Mouse (Mus musculus) brain, embryonic 14.5 days (tissue): ENCODE data around the gene Smim14. TPM values are rescaled to one million over a fixed set of nuclear protein-coding genes. Genes with fewer than 3 reads are reported as not detected.

Experiments
- DNase-seq: peaks from one replicate; pipeline ENCODE4 v3.0.0-alpha.2; 2011; ENCODE audit warnings: low read depth
- CTCF ChIP-seq: fragments of 200-500 bp; IDR thresholded peaks from 2 replicates; pipeline ENCODE4 v1.5.1; 2012; ENCODE audit warnings: inconsistent platforms, mild to moderate bottlenecking, moderate library complexity, borderline replicate concordance; ENCODE audit not compliant: insufficient read depth, insufficient read length; ENCODE audit errors: extremely low read depth
- POLR2A ChIP-seq: fragments of 200-500 bp; IDR thresholded peaks from 2 replicates; pipeline ENCODE4 v1.6.1; 2012; ENCODE audit warnings: mild to moderate bottlenecking, inconsistent platforms, borderline replicate concordance; ENCODE audit not compliant: poor library complexity, insufficient read depth, insufficient read length, severe bottlenecking; ENCODE audit errors: extremely low read depth
- polyA plus RNA-seq: library from polyadenylated mRNA; depleted of rRNA; stranded (reverse); fragments of >200 nt; gene quantifications from 2 replicates; pipeline ENCODE4 v1.2.3, GENCODE M21; 2012; rRNA removed

The Smim14 gene
- polyA plus RNA-seq, 1 experiment: 119 TPM

DNA sequence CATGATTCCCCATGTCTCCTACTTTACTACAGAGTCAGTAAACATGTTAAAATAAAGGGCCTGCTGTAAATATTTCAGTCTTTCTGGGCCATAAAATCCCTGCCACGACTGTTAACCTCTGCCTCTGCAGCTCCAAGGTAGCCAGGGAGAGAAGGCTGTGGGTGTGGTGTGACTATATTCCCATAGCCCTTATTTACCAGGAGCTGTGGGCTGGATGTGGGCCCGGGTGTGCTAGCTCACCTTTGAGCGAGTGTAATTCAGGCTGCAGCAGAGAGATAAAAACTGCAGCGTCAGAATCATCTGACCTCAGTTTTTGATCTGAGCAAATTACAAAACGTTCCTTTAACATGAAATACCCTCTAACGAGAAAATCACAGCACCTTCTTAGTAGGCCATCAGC is 116.2 kb downstream of the Smim14 start:
- no peak for DNase-seq
- TF ChIP-seq POLR2A (no peak), CTCF (no peak)

DNA sequence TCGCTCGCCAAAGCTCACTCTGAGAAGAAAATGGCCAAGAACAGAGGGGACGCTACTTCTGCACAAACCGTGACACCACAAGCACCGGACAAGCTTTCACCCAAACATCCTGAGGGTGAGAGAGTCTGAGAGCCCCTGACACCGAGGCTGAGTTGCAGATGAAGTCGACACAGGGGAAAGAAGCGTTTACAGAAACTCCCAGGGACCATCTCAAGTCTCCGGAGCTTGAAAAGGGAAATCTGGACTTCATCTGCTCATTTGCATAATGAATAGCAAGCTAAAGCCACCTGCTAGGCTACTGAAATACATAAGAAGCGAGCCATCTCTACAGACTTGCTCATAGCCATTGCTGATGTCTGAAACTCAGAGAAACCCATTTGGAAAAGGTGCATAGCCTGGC is 117.8 kb downstream of the Smim14 start:
- no peak for DNase-seq
- no peak for TF ChIP-seq POLR2A

DNA sequence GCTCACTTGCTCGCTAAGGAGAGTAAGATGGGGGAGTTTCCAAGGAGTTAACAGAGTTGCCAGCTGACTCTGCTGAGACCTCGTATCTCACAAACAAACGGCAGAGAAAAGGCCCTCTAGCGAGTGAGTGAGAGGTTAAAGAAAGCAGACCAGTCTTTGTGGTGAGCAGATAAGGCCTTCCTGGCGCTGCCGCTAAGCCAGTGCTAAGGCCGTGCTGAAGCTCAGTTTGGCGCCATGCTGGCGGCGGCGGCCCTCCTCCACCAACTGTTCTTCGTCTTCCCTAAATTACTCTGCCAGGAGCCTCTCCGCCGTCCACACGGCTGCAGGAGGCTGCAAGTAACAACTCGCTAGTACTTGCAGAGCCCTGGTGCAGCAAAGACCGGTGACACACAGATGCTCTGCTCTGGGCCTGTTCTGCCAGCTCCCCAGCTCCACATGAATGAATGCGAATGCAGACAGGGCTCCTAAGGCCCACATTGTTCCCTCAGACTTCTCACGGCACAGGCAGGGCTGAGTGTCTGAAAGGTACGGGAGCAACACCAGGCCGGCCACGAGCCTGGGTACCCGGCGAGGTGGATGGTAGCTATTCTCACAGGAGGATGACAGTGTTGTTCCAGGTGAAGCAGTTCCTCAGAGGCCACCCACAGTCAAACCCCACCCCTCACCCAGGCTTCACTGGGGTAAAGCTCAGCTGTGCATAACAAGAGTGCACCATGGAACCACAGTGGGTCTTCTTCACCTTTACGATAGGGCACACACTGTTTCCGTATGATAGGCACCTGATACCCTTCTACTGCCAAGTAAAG is 121.1 kb downstream of the Smim14 start:
- TF ChIP-seq POLR2A (no peak), CTCF (no peak)
- DNase-seq: peak; percentile 48

DNA sequence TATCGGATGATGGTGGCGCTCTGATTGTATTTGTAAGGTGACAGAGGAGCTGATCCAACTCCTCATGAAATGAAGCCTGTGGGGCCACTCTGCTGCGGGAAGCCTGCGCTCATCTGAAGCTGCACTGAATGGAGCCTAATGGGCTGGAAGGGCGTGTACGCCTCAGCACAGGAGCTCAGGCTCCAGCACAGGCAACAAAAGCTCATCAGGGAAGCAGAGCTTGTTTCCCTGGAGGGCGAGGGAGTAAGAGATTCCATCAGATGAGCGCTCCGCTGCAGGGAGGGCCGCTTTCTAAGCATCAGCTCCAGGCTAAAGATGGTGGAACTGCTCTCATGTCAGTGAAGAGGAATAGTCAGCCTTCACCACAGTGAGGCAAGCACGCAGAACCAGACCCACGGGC is 129.0 kb downstream of the Smim14 start:
- peak; percentile 30 for DNase-seq
- no peak for TF ChIP-seq CTCF
- no peak for TF ChIP-seq POLR2A

DNA sequence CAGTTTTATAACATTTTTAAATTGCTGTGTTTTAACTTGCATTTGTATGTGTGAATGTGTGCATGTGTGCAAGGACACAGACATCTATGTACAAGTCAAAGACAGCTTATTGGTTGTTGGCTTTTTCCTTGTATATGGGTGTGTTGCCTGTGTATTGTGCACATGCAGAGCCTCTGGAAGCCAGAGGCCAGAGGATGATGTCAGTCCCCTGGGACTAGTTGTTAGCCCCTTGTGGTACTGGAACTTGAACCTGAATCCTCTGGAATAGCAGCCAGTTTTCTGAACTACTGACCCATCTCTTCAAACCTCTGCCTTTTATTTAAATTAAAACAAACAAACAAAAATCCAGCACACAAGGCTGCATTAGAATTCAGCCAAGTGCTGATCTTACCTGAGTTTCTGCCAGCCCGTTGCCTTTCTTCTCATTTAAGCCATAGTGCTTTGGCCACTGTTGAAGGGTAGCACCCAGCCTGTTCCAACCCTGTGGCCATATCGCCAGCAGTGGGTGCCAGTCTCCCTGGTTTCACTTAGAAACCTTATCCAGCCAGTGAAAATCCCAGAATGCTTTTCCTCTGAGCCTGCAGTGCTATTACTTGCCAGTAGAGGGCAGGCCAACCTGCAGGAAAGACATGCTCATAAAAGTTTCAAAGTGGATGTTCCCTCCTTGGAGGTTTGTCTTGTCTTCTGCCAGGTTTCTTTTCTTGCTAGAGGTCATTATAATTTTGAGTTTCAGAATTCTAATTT is 135.6 kb downstream of the Smim14 start:
- TF ChIP-seq CTCF (peak; percentile 93), POLR2A (no peak)
- peak; percentile 83 for DNase-seq

Other genes with a start within 250 kb of the Smim14 start
- 20.1 and 21.0 TPM in 2 replicates for gene Rfc1, start 201.5 kb downstream of the Smim14 start, polyA plus RNA-seq
- 0.13 and 0.14 TPM in 2 replicates for gene Klb, start 188.9 kb downstream of the Smim14 start, polyA plus RNA-seq
- gene Rpl9, start 145.7 kb downstream of the Smim14 start, polyA plus RNA-seq: 765 and 780 TPM in 2 replicates
- 33.3 and 35.3 TPM in 2 replicates for gene Lias, start 145.7 kb downstream of the Smim14 start, polyA plus RNA-seq
- gene Ugdh, start 101.2 kb downstream of the Smim14 start, polyA plus RNA-seq: 39.2 and 40.0 TPM in 2 replicates
- not detected in 2 replicates for gene Gm43552, start 44.4 kb downstream of the Smim14 start, polyA plus RNA-seq
- 88.9 and 105 TPM in 2 replicates for gene Ube2k, start within 50 bp of the Smim14 start, polyA plus RNA-seq
- gene Pds5a, start 161.1 kb upstream of the Smim14 start, polyA plus RNA-seq: 81.5 and 84.1 TPM in 2 replicates
- gene N4bp2, start 226.3 kb upstream of the Smim14 start, polyA plus RNA-seq: 30.2 and 31.4 TPM in 2 replicates